Mouse (Mus musculus) cortical plate, adult 2 months (tissue): Measurements from ENCODE around the gene Strn3.

Experiments
- CTCF ChIP-seq: fragments of 200-500 bp; IDR thresholded peaks from 2 replicates; pipeline ENCODE4 v1.5.1; 2011; ENCODE audit warnings: mild to moderate bottlenecking, control low read depth, low read length; ENCODE audit not compliant: insufficient read depth; ENCODE audit errors: extremely low read depth
- POLR2A ChIP-seq: fragments of 200-500 bp; IDR thresholded peaks from 2 replicates; pipeline ENCODE4 v1.6.1; 2011; ENCODE audit warnings: mild to moderate bottlenecking, low read length, control low read depth; ENCODE audit not compliant: insufficient read depth; ENCODE audit errors: extremely low read depth

- TF ChIP-seq CTCF (no peak), POLR2A (no peak)
These were observed 44.2 kb upstream of the Strn3 start for GRCm38 (mm10) chr12:51735840-51736271.
